Mouse (Mus musculus): ENCODE measurements around the gene Pef1. TPM values are rescaled to one million over a fixed set of nuclear protein-coding genes. Genes with fewer than 3 reads are reported as not detected.
A peak's percentile ranks its signal among the peaks of the same experiment; 100 is the strongest.

Pef1 gene
- total RNA-seq, 2 experiments from 2014 or later, result 34.7 to 36.6 TPM

DNA sequence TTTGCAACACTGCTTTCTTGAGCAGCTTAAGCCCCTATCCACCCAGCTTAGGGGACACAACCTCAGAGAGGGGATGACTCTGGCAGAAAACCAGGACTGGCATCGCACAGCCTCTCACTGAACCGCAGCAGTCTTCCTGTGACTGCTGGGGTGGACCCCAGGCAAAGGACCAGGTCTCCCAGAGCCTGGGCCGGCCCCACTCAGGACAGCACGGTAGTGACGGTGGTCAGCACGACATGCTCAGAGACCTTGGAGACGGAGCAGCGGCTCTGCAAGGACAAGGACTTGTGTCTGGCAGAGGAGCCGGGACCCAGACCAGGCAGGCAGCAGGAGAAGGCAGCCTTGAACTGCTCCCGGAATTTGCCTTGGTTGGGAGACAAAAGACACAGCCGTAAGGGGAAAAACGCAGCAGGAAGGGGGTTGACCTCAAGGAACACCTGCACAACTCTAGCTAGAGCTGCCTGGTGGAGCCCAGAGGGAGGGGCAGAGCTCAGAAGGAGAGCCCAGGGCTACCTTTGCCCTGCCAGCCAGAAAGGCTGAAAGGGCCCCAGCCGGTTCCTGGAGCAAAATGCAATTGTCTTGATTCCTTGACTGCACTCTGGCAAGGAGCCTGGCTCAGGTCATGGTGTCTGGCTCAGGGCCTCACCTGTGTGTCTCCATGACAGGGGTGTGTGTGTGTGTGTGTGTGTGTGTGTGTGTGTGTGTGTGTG, 28.4 kb downstream of the Pef1 start:
- DNase-seq (ENCODE audit: low spot score), result no peak
- intact Hi-C loops (cut with DNase I), result no loop called here

DNA sequence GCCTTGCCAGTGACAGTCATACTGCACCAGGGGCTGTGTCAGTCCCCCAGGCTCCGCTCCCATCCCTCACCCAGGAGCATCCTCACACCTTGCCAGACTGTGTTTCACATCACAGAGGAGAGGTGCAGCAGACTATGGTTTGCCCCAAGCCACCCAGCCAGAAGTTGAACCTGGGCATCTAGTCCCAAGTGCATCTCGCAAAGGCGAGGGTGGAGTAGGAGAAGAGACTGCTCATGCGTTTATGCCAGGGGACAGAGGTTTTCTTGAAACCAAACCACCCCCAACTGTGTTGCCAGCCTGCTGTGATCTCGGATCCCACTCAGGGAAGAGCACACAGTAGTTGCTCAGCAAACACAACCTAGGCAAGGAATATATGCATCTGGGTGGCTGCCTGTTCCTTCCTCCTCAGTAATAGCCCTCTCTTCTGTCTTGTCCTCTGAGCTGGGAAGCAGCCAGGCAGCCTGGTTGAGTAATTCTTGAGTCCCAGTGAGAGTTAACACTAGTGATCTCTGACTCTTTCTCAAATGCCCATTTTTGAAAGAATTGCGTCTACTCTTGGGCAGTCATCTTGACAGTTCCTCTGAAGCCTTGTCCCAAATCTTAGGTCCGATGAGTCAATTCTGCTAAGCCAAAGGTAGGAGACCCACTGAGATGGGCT, 29.2 kb downstream of the Pef1 start:
- intact Hi-C loops (cut with DNase I), result no loop called here
- DNase-seq (ENCODE audit: low spot score), result no peak

DNA sequence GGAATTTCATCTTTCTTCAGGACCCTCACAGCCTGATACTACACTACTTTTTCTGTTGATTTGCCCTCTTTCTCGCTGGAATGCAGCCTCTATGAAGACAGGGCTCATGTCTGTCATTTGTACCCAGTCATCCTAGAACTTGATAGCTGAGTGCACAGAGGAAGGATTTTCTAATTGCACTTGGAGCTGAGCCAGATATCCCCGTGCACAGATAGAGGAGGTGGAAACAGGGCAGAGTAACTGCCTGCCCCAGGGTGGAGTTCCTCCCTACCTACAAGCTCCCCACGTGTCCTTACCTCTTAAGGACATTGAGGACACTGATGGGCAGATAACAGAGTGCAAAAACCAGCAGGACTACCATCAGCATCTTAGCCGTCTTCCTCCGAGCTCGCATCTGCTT, 31.0 kb downstream of the Pef1 start:
- DNase-seq (ENCODE audit: low spot score), result no peak
- intact Hi-C loops (cut with DNase I), result no loop called here

DNA sequence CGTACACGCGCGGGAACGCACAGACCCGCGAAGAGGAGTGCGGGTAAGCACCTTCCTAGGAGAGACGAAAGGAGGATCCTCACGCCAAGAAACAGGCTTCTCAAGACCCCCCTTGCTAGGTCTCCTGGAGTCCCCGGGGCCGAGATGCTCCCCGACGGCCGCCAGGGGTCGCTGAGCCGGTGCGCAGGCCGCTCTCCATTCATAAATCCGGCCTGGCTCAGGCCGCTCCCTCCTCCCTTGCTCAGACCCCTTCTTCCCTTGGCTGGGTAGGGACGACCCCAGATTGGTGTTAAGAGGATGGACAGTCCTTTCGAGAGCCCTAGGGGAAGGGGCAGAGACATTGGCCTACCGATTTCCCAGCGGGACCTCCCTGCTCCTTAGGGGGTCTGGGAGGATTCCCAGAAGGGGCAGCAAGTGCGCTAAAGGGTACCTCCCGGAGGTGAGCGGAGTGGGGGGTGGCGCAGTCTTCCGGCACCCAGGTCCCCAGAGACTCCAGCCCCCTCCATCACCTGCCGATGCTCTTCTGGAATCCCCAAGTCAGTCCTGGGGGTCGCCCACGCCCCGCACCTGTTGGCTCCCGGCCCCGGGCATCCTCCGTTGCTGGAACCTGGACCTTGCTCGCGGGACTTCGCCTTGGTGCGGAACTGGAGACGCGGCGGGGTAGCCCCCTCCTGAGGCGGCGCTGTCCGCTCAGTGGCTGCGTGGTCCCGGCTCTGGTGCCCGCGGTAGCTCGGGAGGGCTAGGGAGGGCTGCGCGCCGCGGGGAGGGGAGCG, 36.3 kb downstream of the Pef1 start:
- intact Hi-C loops (cut with DNase I), result loop anchor here (1.0 to 5.0 kb wide), 2 partner anchors 51 to 109 kb away; no protein-coding TSS in a partner anchor
- peak; percentile 49 for DNase-seq (ENCODE audit: low spot score)

DNA sequence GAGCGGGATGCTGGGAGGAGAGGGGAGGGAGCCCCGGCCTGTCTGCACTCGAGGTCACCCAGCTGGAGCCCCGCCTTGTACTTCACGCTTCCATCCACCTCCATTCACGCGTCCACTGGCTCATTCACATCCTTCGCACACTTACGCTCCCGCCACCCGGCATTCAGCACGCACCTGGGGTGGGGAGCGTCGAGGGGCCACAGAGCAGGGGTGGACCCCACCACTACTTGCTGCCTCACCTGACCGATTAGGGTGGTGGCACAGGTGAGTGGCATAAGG, 36.8 kb downstream of the Pef1 start, which contains the start of gene Hcrtr1:
Gene Hcrtr1, minus strand, starts transcription at position 146 of the 279 bp plus-strand sequence.
- intact Hi-C loops (cut with DNase I), result loop anchor here (5.0 kb wide), 1 partner anchor 108 kb away; no protein-coding TSS in a partner anchor
- DNase-seq (ENCODE audit: low spot score), result no peak

DNA sequence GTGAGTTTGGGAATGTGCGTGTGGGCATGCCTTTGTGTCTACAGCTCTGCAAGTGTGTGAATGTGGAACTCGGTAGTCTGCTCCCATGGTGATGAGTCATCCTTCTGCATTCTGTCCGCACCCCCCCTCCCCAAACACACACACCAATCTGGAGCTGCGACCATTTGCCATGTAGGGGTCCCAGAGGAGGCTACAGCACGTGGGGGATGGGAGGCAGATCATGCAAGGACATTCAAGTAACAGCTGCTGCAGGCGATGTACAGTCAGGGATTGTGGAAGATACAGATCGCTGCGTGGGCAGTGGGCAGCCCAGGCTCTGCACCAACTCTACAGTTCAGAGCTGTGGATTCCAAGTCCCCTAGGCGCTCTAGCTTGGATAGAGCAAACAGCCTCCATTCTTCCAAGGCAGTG, 38.6 kb downstream of the Pef1 start:
- intact Hi-C loops (cut with DNase I), result no loop called here
- no peak for DNase-seq (ENCODE audit: low spot score)

DNA sequence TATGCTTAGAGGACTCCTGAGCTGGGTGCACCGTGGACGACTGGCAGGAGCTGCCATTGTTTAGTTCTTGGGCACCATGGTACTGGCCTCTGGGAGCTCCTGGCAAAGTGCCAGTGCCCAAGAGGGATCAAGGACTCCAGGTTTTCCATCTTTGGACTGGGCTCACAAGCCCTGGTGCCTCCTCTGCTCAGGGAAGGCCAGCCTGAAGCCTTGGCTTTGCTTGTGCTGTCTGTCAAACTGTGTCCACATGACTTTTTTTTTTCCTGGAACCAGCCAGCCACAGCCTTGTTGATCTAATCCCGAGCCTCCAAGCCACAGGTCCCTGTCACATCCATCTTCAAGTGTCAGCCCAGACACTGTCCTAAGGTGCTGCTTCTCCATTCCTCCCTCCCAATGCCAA, 39.4 kb downstream of the Pef1 start:
- DNase-seq (ENCODE audit: low spot score), result no peak
- intact Hi-C loops (cut with DNase I), result no loop called here

DNA sequence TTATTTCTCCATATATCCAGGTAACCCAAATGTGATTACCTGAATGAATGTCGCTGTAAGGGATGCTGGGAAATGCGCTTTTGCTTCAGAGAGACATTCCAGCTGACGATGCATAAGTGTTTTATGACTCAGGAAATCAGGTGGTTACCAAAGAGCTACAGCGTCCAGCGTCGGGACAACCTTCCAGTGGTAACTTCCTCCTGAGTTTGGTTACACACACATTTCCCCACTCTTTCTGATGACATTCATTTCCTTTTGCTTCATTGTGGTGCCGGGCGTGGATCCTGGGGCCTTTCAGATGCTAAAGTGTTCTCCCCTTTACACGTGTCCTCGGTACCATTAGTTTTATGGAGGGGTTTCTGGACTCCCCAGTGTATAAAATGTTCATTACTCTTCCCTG, 46.0 kb downstream of the Pef1 start:
- no peak for DNase-seq (ENCODE audit: low spot score)
- intact Hi-C loops (cut with DNase I), result no loop called here

DNA sequence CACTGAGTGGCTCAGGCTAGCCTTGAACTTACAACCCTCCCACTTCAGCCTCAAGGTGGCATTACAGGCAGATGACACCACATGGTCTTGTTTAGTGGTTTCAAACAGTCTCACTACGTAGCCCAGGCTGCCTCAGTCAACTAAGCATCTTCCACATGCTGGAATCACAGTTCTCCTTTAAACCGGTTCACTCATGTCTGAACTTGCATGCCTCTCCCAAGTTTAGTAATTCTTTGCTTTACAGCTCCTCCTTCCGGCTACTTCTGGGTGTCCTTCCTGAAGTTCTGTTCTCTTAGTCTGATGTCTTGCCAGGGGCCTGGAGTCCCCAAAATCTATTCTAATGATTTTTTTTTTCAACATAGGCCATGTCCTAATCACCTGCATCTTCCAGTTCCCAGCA, 51.9 kb downstream of the Pef1 start:
- intact Hi-C loops (cut with DNase I), result no loop called here
- no peak for DNase-seq (ENCODE audit: low spot score)

DNA sequence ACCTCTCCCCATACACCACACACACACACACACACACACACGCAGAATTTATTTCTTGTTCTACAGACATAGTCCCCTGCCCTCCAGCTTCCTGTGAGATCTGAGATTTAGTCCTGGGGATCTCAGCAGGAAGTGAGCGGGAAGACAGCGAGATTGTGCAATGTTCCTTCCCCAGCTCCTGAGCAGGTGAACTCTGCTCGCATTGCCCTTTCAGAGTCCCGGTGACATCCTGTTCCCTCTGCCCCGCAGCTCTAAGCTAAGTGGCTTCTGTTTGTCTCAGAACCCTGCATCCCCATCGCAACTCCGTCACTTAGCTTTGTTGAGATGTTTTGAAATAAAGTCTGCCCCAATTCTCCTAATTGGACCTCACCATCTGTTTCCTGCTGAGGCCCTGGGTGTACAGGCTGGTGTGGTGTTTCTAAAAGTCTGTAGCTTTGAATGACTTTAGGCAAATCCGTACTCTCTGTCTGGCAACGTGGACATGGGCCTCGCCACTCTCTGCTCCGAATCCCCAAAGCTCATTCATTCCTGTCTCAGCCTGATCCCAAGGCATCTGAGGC, 54.5 kb downstream of the Pef1 start:
- intact Hi-C loops (cut with DNase I), result no loop called here
- DNase-seq (ENCODE audit: low spot score), result no peak

DNA sequence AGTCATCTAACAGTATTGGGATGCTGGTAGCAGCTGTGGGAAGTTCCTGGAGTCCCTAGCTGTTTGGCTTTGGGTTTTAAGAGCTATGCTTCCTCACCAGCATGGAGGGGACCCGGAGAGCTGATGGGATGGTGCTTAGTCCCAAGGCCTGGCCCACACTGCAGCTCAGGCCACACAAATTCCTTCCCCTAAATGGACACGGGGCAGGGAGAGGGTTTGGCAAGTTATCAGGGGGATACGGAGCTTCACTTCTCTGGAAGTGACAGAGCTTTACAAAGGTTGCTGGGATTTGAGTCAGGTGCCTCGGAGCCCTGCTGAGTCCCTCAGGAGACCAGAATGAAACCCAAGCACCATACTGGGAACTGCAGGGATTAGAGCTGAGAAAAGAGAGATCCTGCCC, 59.0 kb downstream of the Pef1 start:
- DNase-seq (ENCODE audit: low spot score), result no peak
- intact Hi-C loops (cut with DNase I), result no loop called here

DNA sequence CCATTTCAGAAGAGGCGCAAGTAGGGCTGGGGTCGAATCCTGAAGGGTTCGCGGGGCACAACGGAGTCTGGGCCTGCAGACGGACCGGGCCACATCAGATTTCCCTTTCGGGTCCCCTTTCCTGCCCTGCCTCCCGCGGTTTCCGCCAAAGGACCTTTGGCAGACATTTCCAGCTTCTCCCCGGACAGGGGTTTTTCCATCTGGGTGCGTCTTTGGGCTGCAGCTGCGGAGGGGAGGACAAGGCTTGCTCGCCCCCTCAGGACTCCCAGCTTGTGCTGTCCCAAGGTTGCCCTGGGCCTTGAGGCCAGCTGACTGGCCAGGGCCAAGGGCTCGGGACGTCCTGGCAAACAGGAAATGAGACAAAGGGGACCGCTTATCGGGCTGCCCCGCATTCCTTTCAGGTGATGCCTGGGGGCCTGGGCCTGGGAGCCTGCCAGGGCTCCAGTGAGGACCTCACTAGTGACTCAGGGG, 61.1 kb downstream of the Pef1 start:
- intact Hi-C loops (cut with DNase I), result no loop called here
- DNase-seq (ENCODE audit: low spot score), result peak; percentile 68

DNA sequence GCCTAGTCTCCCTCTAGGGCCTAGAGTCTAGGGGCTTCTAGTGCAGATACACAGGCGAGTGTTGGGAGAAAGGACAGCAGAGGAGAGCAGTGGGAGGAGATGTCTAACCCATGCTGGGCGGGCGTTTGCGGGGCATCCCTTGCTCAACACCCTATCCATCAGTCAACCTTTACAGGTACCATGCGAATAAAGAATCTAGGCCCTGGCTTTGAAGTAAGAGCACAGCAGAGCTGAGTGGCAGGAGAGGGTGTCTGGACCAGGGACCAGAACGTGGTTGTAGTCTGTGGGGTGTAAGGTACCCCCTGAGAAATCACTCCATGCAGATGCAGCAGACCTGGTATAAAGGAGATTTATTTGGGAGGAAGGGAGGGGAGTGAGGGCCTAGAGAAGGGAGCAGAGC, 61.8 kb downstream of the Pef1 start:
- intact Hi-C loops (cut with DNase I), result no loop called here

DNA sequence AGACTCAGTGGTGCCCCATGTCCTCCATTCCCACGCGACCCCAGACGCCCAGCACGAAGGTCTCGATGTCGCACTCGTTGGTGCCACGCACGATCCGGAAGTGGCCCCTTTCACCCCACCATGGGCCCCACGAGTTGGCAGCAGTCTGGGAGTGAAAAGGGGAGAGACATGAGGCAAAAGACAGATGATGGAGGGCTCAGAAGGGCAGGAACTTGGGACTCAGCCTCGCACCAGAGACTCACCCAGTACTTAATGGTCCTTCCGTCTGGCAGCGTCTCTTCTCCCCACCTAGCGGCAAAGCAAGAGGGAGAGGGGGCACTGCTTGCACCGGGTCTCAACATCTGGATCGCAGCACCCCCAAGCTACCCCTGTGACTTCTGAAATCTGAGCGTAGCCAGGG, 63.7 kb downstream of the Pef1 start:
- intact Hi-C loops (cut with DNase I), result no loop called here
- DNase-seq (ENCODE audit: low spot score), result no peak

More for the DNA sequence above, 61.8 kb downstream of the Pef1 start:
- no peak for DNase-seq (ENCODE audit: low spot score)

DNA sequence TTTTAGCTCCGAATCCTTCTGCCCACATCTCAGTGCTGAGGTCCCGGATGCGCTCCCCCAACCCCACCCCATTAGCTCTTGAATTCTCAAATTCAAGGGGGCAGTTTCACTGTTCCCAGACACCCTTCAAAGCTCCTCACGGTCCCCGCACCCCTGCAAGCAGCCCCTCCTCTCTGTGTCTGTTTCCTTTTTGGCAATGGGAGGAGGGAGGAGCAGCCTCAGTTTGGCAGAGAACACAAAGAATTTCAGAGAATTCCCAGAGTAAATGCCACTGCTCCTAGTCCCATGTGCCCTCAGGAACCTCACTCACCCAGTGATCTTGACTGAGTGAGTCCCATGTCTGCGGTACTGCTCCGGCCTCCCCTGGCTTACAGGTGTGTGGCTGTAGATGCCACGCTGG, 64.2 kb downstream of the Pef1 start:
- intact Hi-C loops (cut with DNase I), result no loop called here
- DNase-seq (ENCODE audit: low spot score), result no peak

DNA sequence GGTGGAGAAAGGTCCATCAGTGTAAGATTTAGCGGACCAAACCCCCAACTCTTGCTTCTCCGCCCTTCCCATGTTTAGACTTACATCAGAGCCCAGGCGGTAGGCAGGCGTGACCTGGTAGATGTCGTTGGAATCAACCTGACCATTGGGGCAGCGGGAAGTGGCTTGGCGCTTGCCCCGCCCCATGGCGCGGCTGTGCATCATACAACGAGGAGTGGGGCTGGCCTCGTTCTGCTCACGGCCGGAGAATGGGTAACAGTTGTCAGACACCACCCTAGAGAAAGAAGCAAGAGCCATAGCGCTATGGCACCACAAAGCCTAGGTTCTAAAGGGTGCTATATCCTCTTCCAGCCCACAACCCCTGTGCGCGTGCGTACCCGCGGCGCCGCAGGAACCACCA, 65.0 kb downstream of the Pef1 start:
- DNase-seq (ENCODE audit: low spot score), result no peak
- intact Hi-C loops (cut with DNase I), result no loop called here

DNA sequence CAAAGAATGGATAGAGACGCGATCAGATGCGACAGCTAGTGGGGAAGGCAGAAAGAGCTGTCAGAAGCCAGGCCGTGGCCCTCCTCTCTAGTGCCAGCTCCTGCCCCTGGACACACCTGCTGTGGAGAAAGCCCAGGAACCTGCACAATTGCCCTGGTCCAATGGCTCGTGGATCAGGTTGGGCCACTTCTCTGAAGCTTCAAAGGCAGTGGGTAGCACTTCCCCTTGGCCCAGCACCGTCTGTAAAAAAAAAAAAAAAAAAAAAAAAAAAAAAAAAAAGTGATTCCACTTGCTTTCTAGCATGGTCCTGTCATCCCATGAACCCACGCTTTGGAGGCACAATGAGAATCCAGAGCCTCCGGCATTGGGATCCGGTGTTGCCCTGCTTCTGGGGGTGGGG, 65.5 kb downstream of the Pef1 start:
- intact Hi-C loops (cut with DNase I), result no loop called here
- DNase-seq (ENCODE audit: low spot score), result no peak

DNA sequence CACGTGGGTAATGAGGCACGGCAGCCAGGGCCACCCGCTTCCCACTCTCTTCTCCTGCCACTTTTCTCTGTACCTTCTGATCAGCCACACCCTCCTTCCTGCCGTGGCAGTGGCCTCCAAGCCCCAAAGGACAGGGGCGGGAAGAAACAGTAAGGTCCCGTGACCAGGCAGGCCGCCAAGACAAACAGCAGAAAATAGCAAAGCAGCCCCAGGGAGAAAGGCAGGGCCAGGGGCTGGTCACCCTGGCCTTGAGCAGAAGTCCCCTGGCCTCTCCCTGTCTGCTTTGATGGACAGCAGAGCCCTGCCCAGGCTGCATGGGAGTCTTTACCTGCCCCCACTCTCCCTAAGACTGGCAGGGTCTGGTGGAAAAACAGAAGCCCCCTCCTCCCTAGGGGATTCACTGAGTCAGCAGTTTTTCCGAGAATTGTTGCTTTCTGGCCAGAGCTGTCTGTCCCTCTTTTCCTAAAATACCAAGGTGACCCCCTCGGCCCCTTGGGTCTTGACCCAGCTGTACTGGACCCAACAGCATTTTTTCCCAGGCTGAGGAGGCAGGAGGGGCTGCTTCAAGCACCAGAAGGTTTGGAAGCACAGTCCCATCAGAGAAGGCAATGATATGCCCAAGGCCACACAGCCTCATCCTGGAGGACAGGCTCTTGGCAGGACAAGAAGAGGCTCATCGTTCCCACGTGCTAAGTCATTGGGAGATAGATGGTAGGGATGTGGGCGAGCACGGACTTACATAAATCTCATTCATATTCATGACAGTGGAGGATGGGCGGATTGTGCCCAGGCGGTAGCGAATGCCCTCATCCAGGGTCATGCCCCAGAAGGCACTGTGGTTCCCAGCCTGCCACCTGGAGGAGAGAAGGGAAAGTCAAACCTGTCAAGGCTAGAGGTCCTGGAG, 66.2 kb downstream of the Pef1 start:
- intact Hi-C loops (cut with DNase I), result no loop called here
- DNase-seq (ENCODE audit: low spot score), result peak; percentile 84

DNA sequence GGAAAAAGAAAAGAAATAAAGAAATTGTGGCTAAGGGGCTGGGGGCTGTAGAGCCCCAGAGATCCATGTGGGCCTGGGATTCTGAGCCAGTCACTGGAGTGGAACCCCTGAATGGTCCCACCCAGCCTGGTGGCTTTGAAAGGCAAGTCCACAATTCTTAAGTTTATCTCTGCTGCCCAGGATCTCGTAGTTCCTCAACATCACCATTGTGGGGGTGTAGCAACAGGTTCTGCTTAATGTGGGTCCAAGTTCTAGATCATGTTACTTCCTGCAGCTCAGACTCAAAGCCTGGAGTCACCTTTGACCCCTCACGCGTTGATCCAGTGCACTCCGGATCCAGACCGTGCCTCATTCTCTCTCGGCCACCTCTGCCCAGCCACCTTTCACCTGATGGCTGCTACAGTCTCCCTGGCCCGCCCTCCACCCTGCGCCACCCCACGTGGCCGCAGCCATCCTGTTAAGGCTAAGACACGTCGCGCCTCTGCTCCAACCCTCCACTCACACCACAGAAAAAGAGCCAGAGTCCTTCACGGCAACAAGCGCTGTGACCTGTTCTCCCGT, 67.1 kb downstream of the Pef1 start:
- intact Hi-C loops (cut with DNase I), result no loop called here
- DNase-seq (ENCODE audit: low spot score), result no peak

Data from heart, postnatal 25 days (tissue).